Mouse (Mus musculus) midbrain, embryonic 15.5 days (tissue): Measurements from ENCODE around the gene Pdlim4. TPM values are rescaled to one million over a fixed set of nuclear protein-coding genes. Genes with fewer than 3 reads are reported as not detected.
A peak's percentile ranks its signal among the peaks of the same experiment; 100 is the strongest.

ENCODE experiments used
- ATAC-seq: fragments of 200-750 bp; cut with Nextera tagmentation; replicated peaks from 2 replicates; pipeline ENCODE4 v1.8.0; 2017; ENCODE audit warnings: moderate TSS enrichment
- H3K27ac ChIP-seq: fragments of 300-500 bp; sonication (generic); 2 replicates; pipeline ENCODE4 v1.5.1; 2015; ENCODE audit warnings: mild to moderate bottlenecking, inconsistent platforms
- H3K27me3 ChIP-seq: fragments of 300-500 bp; sonication (generic); replicated peaks from 2 replicates; pipeline ENCODE4 v1.6.1; 2015; ENCODE audit warnings: inconsistent platforms
- H3K36me3 ChIP-seq: fragments of 300-500 bp; sonication (generic); replicated peaks from 2 replicates; pipeline ENCODE4 v1.6.1; 2015; ENCODE audit warnings: inconsistent platforms
- H3K4me1 ChIP-seq: fragments of 300-500 bp; sonication (generic); 2 replicates; pipeline ENCODE4 v1.6.1; 2015; ENCODE audit warnings: inconsistent platforms
- H3K4me2 ChIP-seq: fragments of 300-500 bp; sonication (generic); 2 replicates; pipeline ENCODE4 v1.6.1; 2015; ENCODE audit warnings: inconsistent platforms, mild to moderate bottlenecking, moderate library complexity
- H3K4me3 ChIP-seq: fragments of 300-500 bp; sonication (generic); 2 replicates; pipeline ENCODE4 v1.5.1; 2015; ENCODE audit warnings: mild to moderate bottlenecking, inconsistent platforms
- H3K9ac ChIP-seq: fragments of 300-500 bp; sonication (generic); 2 replicates; pipeline ENCODE4 v1.6.1; 2015; ENCODE audit warnings: mild to moderate bottlenecking, inconsistent platforms
- H3K9me3 ChIP-seq: fragments of 300-500 bp; sonication (generic); 2 replicates; pipeline ENCODE4 v1.6.1; 2016; ENCODE audit warnings: inconsistent platforms
- WGBS: fragments of 180-500 bp; shearing (Covaris S2); methylation state at CpG from one replicate; pipeline ENCODE4 v1.1.7; 2015; ENCODE audit warnings: mixed read lengths; 5-methylcytosine and 5-hydroxymethylcytosine counted together
- polyA plus RNA-seq: library from polyadenylated mRNA; unstranded; fragments of >200 nt; fragmentation: Nextera tagmentation; extraction: Ambion mirVana; gene quantifications from 2 replicates; pipeline ENCODE4 v1.2.1, GENCODE M21; 2015

Pdlim4 gene
- polyA plus RNA-seq, 1 experiment from 2014 or later = 22.3 TPM

GRCm38 (mm10) chr11:54107239-54107638 is 38.4 kb upstream of the Pdlim4 start:
- H3K4me2 ChIP-seq = no peak overlapping the region
- H3K9me3 ChIP-seq = no peaks in the 10 kb centered on the region
- WGBS = 73% methylated on average over 7 of the region's 7 CpGs
- no peak overlapping the region for H3K9ac ChIP-seq
- H3K4me1 ChIP-seq = peaks cover 7% of the 10 kb centered on the region
- no peak for ATAC-seq
- H3K4me3 ChIP-seq = no peak overlapping the region
- H3K27me3 ChIP-seq = no peaks in the 10 kb centered on the region
- H3K36me3 ChIP-seq = no peaks in the 10 kb centered on the region
- no peak overlapping the region for H3K27ac ChIP-seq

DNA sequence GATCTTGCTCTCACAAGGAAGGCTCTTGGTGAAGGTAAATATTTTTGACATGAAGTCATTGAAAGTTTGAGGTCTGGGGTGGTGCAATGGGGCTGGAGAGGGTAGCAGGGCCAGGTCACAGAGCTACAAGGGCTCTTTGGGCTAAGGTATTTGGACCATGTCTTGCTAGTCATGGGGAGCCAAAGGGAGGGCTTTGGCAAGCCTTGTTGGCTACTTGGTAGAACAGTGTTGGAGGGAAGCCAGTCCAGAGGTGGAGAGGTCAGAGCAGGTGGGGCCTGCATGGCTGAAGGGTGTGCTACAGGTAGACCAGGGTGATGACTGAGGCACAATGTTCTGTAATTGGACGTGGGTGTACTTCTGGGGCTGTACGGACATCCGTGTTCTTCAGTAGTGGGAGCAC is 37.9 kb upstream of the Pdlim4 start:
- H3K9ac ChIP-seq = no peak overlapping the region
- no peak for ATAC-seq
- H3K9me3 ChIP-seq = no peaks in the 10 kb centered on the region
- WGBS = 92% methylated on average over 3 of the region's 3 CpGs
- peaks cover 5% of the 10 kb centered on the region; the same call in 1 of the 2 replicates for H3K4me1 ChIP-seq
- no peaks in the 10 kb centered on the region for H3K36me3 ChIP-seq
- peaks cover 5% of the 10 kb centered on the region; the same call in 1 of the 2 replicates for H3K27me3 ChIP-seq
- no peak overlapping the region for H3K4me2 ChIP-seq
- H3K27ac ChIP-seq = no peak overlapping the region
- no peak overlapping the region for H3K4me3 ChIP-seq

DNA sequence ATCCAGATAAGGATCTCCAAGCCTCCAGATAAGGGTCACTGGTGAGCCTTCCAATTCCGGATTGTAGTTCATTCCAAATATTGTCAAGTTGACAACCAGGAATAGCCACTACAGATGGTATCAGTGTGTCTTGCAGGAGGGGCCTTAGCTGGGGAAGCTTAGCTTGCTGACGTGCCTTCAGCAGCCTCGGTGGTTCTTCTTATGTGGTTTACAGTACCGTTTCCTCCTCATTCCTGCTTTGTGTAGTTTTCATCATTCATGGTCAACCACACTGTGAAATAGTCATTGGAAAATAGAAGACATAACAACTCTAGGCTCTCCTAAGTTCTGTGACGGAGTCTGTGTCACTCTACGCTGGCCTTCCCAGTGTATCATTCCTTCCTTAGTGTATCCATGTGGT is 36.2 kb upstream of the Pdlim4 start:
- peaks cover 18% of the 10 kb centered on the region for H3K4me1 ChIP-seq
- H3K9ac ChIP-seq = no peak overlapping the region
- no peak for ATAC-seq
- H3K27ac ChIP-seq = no peak overlapping the region
- whole genome bisulfite sequencing = 92% methylated on average over 6 of the region's 6 CpGs
- no peaks in the 10 kb centered on the region for H3K36me3 ChIP-seq
- H3K27me3 ChIP-seq = peaks cover 7% of the 10 kb centered on the region
- no peaks in the 10 kb centered on the region for H3K9me3 ChIP-seq
- H3K4me3 ChIP-seq = no peak overlapping the region
- H3K4me2 ChIP-seq = no peak overlapping the region

- 67% methylated on average over 10 of the region's 10 CpGs for WGBS
- H3K27me3 ChIP-seq = peaks cover 7% of the 10 kb centered on the region
- no peak overlapping the region for H3K4me3 ChIP-seq
- H3K4me2 ChIP-seq = no peak overlapping the region
- H3K36me3 ChIP-seq = no peaks in the 10 kb centered on the region
- no peaks in the 10 kb centered on the region for H3K9me3 ChIP-seq
- ATAC-seq = no peak
- H3K9ac ChIP-seq = no peak overlapping the region
- no peak overlapping the region for H3K27ac ChIP-seq
- peaks cover 18% of the 10 kb centered on the region for H3K4me1 ChIP-seq
Measured at GRCm38 (mm10) chr11:54102706-54103449, 34.1 kb upstream of the Pdlim4 start.

DNA sequence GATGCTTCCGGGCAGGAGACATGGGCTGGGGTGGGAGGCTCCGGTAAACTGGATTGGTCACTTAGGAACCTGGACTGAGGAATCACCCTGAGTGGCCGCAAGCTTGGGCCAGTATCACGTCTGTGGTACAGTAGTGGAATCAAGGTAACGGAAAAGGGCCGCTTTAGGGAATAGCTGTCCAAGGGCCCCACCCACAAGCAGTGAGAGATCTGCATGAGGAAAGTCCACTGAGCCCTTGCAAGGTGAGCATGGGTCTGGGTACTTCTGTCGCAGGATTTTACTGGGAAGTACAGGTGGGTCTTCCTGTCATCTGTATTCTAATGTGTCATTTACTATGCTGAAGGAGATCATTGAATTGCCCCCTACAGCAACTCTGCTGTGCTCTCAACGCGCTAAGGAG is 32.9 kb upstream of the Pdlim4 start:
- Histone ChIP-seq H3K9me3 (no peaks in the 10 kb centered on the region), H3K27ac (no peak overlapping the region), H3K27me3 (peaks cover 7% of the 10 kb centered on the region), H3K4me3 (peak overlapping the region; percentile 61), H3K4me2 (peak overlapping the region; percentile 98), H3K9ac (no peak overlapping the region; the same call in 1 of the 2 replicates), H3K36me3 (no peaks in the 10 kb centered on the region), H3K4me1 (peaks cover 17% of the 10 kb centered on the region)
- peak; percentile 50 for ATAC-seq
- WGBS = 79% methylated on average over 9 of the region's 9 CpGs

DNA sequence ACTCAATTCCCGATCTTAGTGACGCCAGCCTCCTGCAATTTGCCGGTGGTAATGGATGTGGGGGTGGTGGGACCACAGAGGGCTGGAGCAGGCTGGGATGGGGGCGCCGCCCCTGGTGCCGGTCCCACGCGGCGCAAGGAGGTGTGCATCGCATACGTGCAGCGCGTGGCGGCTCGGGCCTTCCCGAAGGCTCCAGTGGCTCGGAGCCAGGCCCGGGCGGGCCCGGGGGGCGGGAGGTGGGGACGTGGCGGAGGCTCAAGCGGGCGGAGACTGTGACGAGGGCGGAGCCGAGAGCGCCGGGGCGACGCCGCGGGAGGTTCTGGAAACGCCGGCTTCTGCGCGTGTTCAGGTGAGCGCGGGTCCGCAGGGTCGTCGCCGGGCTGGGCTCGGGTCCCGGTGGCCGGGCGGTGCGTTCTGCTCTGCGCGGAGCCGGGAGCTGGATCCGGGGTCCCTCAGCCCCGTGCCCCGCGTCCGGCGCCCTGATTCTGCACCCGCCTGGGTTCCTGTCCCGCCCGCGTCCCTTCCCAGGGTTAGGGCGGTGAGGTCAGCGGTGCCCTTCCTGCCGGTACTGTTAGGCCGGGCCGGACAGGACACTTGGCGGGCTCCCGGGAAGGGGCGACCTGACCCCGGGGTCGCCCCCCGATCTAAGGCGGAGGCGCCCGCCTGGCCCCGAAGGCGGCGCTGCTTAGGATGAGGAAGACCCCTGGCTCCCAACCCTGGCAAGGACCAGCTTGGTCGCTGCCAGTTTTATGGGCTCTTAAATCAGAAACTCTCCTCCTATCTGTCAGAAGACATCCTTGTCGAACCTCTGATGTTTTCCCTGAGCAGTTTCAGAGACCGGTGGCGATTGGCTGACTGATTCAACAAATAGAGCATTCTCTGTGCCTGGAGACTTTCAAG is 32.1 kb upstream of the Pdlim4 start:
- H3K4me3 ChIP-seq = peak overlapping the region; percentile 61
- peak overlapping the region; percentile 74 for H3K9ac ChIP-seq
- H3K4me2 ChIP-seq = peak overlapping the region; percentile 98
- H3K4me1 ChIP-seq = peaks cover 15% of the 10 kb centered on the region
- H3K9me3 ChIP-seq = no peaks in the 10 kb centered on the region
- H3K36me3 ChIP-seq = no peaks in the 10 kb centered on the region
- peaks cover 7% of the 10 kb centered on the region for H3K27me3 ChIP-seq
- no peak overlapping the region for H3K27ac ChIP-seq
- WGBS = 1% methylated on average over 67 of the region's 83 CpGs
- peak; percentile 84 for ATAC-seq

- no peaks in the 10 kb centered on the region for H3K36me3 ChIP-seq
- peaks cover 15% of the 10 kb centered on the region for H3K4me1 ChIP-seq
- 47% methylated on average over 10 of the region's 10 CpGs for WGBS
- peaks cover 7% of the 10 kb centered on the region for H3K27me3 ChIP-seq
- peak within 1 kb of the TSS; percentile 74 for H3K9ac ChIP-seq
- peak within 1 kb of the TSS; percentile 61 for H3K4me3 ChIP-seq
- H3K4me2 ChIP-seq = peak within 1 kb of the TSS; percentile 98
- ATAC-seq = peak; percentile 62
- H3K9me3 ChIP-seq = no peaks in the 10 kb centered on the region
- H3K27ac ChIP-seq = no peak within 1 kb of the TSS
Measured at GRCm38 (mm10) chr11:54100045-54100691, 31.4 kb upstream of the Pdlim4 start, which contains the start of gene P4ha2. Gene P4ha2 (plus strand): TSS chr11:54100095.

GRCm38 (mm10) chr11:54093000-54093399 is 24.2 kb upstream of the Pdlim4 start:
- Histone ChIP-seq H3K27me3 (no peaks in the 10 kb centered on the region), H3K4me2 (no peak overlapping the region), H3K36me3 (no peaks in the 10 kb centered on the region), H3K9ac (no peak overlapping the region), H3K4me3 (no peak overlapping the region), H3K9me3 (no peaks in the 10 kb centered on the region), H3K4me1 (no peaks in the 10 kb centered on the region), H3K27ac (no peak overlapping the region)
- ATAC-seq = no peak
- whole genome bisulfite sequencing = 4% methylated on average over 3 of the region's 3 CpGs

DNA sequence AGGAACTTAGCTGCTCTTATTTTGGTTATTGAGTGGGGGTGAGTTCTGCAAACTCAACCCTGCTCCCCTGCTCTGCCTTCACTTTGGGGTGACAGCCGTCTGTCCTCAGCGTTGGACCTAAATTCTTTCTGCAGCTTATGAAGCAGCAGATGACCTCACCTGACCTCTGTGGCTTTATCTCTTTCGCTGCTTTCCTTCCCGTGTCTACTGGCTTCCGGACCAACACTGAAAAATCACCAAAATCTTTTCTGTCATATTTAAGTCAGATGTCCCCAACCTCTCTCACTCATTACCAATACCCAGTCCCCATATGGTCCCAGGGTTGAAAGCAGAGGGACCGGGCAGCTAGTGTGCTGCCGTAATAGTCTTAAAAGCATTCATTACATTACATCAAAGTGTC is 23.4 kb upstream of the Pdlim4 start:
- no peak overlapping the region for H3K9ac ChIP-seq
- no peak for ATAC-seq
- 52% methylated on average over 7 of the region's 7 CpGs for WGBS

GRCm38 (mm10) chr11:54091726-54092125 is 22.9 kb upstream of the Pdlim4 start:
- Histone ChIP-seq H3K4me1 (no peaks in the 10 kb centered on the region), H3K4me2 (no peak overlapping the region), H3K9me3 (no peaks in the 10 kb centered on the region), H3K27ac (no peak overlapping the region), H3K4me3 (no peak overlapping the region), H3K9ac (no peak overlapping the region), H3K36me3 (no peaks in the 10 kb centered on the region), H3K27me3 (no peaks in the 10 kb centered on the region)
- 41% methylated on average over 8 of the region's 8 CpGs for WGBS
- ATAC-seq = no peak

More for the DNA sequence above, 23.4 kb upstream of the Pdlim4 start:
- Histone ChIP-seq H3K4me3 (no peak overlapping the region), H3K4me1 (no peaks in the 10 kb centered on the region), H3K4me2 (no peak overlapping the region), H3K36me3 (no peaks in the 10 kb centered on the region), H3K27ac (no peak overlapping the region), H3K27me3 (no peaks in the 10 kb centered on the region), H3K9me3 (no peaks in the 10 kb centered on the region)

DNA sequence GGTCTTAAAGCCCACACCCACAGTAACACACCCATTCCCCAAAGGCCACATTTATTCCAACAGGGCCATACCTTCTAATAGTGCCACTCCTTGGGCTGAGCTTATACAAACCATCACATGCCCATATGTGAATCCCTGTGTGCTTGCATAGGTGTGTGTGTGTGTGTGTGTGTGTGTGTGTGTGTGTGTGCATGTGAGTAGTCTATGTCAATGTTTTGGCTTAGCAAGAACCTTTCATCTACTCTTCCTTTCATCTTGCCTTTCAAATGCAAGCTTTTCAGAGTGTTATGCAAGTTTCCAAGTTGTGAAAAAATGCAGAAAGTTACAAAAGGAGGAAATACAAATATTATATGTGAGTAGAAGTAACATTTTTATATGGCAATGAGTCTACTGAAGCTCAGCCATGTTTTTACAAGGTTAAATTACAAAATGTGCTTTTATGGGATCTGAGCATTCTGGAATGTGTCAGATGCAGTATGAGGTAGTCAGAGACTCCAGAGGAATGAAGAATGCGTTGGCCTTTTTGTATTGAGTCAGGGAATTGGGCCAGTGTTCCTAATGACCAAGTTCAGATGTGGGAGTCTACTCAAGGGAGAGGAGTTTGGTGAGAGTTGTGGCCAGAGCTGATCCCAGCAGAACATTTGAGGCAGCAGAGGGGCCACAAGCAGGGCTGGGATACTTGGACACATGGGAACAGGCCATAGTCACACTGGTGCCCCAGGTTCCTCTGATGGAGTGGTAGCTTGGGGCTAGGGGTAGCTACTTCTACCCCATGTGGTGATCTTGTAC is 21.5 kb upstream of the Pdlim4 start:
- Histone ChIP-seq H3K4me3 (no peak overlapping the region), H3K9ac (no peak overlapping the region), H3K9me3 (no peaks in the 10 kb centered on the region), H3K27ac (no peak overlapping the region), H3K36me3 (no peaks in the 10 kb centered on the region), H3K4me2 (no peak overlapping the region), H3K4me1 (no peaks in the 10 kb centered on the region), H3K27me3 (no peaks in the 10 kb centered on the region)
- 68% methylated on average over 1 of the region's 1 CpGs for WGBS
- no peak for ATAC-seq
